Mouse (Mus musculus) thymus, adult 2 months (tissue): Measurements from ENCODE around the gene Plekhg2.

Source experiments
- CTCF ChIP-seq: fragments of 200-500 bp; IDR thresholded peaks from 2 replicates; pipeline ENCODE4 v1.5.1; 2012; ENCODE audit warnings: mild to moderate bottlenecking, control low read depth, low read length, moderate library complexity, borderline replicate concordance; ENCODE audit not compliant: control insufficient read depth, poor library complexity, insufficient read depth; ENCODE audit errors: extremely low read depth
- POLR2A ChIP-seq: fragments of 200-500 bp; IDR thresholded peaks from 2 replicates; pipeline ENCODE4 v1.6.1; 2012; ENCODE audit warnings: mild to moderate bottlenecking, low read length, control low read depth, moderate library complexity; ENCODE audit not compliant: control insufficient read depth, poor library complexity, insufficient read depth; ENCODE audit errors: extremely low read depth

DNA sequence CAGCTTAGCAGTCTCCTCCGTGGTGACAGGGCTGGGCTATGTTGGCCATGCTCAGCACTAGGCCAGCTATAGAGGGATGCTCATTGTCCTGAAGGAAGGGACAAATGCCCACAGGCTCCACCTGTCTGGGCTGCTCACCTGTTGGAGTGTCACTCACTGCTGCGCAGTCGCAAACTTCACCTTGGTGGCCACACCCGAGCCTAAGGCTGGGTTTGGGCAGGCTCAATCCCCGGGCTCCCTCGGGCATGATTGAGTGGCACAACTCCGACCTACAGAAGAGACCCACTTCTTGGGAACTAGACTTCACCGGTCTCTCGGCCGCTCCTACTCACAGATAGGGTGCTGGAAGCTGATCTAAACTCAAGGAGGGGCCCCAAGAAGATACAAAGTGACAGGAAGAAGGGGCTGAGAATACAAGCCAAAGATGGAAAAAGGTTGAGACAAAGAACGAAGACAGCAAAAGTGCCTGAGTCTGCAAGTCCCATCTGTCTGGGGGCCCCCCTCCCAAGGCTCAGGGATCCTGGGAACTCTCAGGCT, 1.4 kb downstream of the Plekhg2 start:
- TF ChIP-seq CTCF: no peak
- TF ChIP-seq POLR2A: no peak
